Mouse (Mus musculus) right cerebral cortex, postnatal 10 days (tissue): Measurements from ENCODE around the gene Ctc1.
"Not testable (repeated sequence)": the region's sequence is repeated elsewhere in the genome, so short reads cannot be mapped to it uniquely, and the experiment has no call there.

Source experiments
- DNase-seq, 2 experiments: peaks; one replicate each; pipeline ENCODE4 v3.0.0; 2021; ENCODE audit warnings: low spot score in 2 of 2

Gene Ctc1

DNA sequence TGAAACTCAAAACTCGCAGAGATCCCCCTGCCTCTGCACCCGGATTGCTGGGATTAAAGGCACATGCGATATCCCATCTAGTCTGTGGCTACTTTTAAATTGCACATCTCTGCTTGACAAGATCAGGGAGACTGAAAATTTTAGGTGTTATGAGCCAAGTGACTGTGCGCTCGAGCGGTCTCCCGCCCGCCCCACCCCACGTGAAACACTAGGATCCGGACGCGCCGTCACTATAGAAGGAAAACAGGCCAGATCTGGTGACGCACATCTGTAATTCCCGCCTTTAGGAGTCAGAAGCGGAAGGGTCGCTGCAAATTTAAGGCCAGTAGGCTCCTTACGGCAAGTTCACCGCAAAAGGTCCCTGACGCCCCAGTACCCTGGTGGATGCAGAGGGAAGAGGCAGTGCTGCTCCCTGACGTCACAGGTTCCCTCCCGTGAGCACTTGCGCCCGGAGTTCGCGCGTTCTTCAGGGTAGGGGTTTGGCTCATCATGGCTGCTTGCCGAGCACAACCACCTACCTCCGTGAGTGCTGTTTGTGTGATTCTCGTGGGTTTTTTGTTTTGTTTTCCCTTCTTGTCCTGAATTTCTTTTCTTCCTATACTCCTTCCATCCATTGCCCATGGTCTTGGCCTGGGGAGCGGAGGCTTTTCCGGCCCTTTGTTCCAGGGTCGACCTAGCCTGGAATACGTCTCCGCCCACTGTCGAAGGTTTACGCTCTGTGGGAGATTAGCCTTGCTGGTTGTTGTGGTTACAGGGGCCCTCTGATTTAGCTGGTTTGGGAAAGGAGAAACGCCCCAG, at the start of gene Ctc1:
Ctc1 (plus strand) TSS at position 268 of the 798 bp plus-strand sequence.
- peak; percentile 94 to 95 for DNase-seq

DNA sequence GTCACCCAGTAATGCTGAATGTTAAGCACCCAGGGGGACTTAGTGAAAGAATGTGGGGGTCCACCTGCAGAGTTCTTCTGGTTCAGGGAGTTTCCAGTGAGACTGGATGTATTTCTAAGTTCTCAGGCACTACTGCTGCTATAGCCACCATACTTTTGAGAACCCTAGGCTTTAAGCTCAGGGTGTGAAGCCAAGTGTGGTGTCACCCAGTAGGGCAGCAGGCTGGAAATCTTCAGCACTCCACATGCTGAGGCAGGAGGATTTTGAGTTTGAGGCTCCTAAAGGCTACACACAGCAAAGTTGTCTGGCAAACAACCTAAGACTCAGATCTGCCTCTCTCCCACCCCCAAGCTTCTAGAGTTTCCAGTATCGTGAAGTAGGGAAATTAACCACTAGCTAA, 49.2 kb upstream of the Ctc1 start:
- no peak for DNase-seq

DNA sequence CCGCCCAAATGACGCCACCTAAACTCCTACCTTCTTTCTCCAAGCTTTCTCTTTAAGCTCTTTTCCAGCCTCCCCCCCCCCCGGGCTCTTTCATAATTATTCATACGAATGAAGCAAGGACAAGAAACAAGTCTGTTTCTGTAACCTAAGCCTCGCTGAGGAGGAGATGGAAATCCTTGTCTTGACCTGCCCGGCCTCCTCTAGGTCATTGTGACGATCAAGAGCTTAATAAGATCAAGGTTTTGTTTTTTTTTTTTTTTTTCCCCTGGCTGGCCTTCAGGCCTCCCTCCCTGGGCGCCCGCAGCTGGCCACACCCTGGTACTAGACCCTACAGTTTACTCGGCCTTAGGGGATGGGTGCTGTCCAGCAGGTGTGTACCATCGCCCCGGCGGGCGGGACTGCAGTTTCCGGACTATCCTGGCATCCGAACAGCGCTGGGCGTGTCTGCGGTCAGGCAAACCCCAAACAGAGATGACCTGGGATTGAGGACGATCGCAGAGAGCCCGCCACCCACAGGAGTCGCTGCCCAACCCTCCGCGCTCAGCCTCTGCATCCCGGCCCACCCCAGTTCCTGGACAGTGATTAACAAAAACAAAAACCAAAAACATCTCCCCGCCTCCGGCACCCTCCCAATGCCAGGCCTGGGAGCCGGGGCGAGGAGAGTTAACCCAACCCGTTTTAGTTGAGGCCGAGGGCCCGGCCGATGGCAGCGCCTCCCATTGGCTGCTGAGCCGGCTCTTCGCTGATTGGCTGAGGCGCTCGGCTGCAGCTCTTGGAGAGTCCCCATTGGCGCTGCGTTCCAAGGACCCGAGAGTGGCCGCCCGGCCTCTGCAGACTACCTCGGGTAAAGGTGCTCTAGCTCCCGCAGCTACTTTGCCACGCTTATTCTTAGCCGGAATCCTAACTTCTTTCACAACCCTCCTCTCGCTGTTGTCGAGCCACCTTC, 48.1 kb upstream of the Ctc1 start, which contains the start of gene Slc25a35:
Slc25a35 (plus strand) TSS at position 795 of the 946 bp plus-strand sequence.
- peak; percentile 95 to 96 for DNase-seq

DNA sequence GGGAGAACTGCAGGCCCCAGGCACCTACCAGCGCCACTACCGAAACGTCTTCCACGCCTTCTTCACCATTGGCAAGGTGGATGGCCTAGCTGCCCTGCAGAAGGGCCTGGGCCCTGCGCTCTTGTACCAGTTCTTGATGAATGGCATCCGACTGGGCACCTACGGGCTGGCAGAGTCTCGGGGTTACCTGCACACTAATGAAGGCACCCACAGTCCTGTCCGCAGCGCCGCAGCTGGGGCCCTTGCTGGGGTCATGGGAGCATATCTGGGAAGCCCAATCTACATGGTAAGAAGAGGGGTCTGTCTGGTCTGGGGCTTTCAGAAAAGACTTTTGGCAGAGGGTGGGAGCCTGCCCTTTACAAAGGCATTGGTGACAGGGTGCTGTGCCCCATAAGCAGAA, 47.0 kb upstream of the Ctc1 start:
- no peak for DNase-seq

DNA sequence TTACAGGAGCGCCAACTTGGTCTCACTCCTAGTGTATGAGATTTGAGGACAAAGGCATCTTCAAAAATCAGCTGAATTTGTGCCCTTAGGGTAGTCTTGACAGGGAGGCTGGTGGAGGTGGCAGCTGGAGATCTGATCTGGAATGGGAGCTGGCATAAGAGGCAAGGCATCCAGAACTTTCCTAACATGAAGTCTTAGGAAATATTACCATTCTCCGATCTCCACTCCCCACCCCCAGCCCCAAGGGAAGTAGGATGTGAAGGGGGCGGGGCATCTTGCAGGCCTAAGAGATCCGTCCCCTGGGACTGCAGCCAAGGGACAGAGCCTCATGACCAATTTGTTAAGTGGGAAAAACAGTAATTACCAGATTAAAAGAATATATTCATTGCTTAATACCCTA, 45.5 kb upstream of the Ctc1 start:
- no peak for DNase-seq

DNA sequence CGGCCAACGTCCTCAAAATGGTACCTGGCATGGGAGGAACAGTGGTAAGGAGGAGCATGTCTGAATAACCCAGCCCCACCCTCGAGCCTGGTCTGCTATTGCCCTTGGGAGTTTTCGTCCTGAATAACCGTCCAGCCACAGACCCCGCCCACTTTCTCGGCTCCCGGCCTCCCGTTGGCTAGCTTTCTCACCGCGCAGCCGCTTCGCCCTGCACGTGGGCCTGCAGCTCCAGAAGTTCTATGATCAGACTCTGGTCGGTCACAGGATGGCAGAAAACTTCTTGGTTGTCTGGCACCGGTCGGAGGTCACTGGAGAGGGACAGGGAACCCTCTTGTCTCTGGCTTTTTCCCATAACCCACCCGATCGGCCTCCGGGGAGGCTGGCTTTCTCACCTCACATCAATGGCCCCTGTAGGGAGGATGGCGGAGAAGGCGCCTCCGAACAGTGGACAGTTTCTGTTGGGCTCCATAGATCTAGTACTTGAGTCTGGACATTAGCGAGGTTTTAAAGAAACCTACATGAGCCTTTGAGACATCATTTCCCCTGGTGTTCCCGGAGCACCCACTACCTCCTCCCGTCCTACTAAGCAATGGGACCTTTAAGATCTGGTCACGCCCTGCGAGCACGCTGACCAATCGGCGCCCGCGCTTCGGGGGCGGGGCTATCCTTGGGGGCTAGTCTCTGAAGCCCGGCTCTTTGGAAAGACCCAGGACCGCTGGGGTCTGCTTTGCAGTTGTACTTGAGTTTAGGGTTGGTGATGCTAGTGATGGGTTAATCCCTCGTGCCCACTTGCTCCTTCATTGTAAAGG, 42.3 kb upstream of the Ctc1 start:
- DNase-seq, result peak; percentile 88 to 89

DNA sequence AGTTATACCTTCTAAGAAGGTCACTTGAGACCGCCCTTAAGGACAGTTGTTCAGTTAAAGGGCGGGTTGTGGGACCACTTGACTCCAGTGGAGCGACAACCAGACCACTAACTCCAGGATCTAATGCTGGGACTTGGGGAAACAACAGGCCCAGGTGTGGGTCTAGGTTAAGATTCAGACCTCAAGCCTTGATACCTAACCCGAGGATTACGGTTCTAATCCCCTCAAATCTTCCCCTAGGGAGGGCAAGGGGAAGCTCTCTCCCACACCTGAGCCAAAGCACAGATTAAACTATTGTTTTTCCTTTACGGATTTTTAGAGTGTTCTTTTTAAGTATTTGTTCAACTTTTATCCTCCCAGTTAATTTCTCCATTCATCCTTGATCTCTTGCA, 41.7 kb upstream of the Ctc1 start:
- no peak for DNase-seq

DNA sequence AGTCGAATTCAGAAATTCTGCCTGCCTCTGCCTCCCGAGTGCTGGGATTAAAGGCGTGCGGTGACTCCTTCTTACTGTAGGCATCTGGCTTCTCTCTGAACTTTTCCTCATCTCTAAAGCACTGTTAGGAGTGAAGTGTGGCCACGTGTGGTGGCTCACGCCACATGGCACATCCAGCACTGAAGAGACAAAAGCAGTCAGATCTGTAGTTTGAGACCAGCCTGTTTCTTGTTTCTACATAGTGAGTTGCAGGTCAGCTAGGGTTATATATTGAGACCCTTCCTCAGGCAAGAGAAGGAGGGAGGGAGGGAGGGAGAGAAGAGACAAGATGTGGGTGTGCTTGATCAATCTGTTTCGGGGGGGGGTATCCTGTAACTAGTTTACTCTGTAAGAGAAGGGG, 40.6 kb upstream of the Ctc1 start, which contains the start of gene Rangrf:
Rangrf (minus strand) TSS at position 101 of the 400 bp plus-strand sequence.
- DNase-seq, result no peak

DNA sequence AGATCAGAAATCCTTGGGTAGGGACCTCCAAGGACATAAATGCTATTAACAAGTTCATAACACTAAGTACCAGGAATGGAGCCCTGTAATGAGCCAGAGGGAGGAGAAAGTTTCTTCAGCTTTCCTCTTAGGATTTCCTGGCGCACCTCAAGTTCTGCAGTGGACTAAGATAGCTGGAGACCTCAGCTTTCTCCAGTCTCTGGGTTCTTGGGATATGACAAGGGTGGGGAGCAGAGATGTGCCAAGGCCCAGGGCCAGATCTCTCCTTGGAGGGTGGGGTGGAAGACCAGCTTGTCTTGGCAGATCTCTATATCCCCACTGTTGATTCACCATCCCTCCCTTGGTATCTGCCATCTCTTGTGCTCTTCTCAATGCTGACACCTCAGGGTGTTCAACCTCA, 40.1 kb upstream of the Ctc1 start:
- no peak for DNase-seq

DNA sequence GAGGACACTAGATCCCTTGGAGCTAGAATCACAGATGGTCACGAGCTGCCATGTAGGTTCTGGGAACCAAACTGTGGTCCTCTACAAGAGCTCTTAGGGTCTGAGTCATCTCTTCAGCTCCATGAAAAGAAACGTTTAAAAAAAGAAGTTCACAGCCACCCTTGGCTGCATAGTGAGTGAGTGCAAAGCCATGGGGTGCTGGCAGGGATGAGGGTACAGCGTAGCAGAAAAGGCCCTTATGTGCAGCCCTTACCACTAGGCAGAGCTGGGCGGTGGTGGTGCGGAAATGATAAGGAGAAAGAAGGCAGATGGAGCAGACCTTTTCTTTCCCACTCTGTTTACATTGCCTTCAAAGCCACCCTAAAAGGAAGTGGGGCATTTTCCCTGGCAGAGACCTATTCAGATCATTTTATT, 36.4 kb upstream of the Ctc1 start:
- no peak for DNase-seq

DNA sequence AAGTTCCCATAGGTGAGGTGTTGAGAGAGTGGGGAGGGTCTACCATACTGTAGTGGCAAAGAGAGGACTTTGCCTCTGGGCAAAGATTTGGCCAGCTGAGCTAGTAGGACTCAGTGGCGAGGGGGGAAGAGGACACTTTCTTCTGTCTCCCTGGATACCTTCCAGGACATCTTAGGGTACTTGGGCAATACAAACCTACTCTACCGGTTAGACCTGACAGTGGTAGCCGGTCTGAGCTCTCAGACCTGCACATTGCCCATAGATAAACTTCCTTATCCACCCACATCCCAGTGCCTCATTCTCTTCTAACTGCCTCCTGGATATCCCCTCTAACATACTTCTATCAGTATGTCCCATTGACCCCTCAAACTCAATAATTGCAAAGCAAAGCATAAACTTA, 34.8 kb upstream of the Ctc1 start:
- DNase-seq, result no peak

DNA sequence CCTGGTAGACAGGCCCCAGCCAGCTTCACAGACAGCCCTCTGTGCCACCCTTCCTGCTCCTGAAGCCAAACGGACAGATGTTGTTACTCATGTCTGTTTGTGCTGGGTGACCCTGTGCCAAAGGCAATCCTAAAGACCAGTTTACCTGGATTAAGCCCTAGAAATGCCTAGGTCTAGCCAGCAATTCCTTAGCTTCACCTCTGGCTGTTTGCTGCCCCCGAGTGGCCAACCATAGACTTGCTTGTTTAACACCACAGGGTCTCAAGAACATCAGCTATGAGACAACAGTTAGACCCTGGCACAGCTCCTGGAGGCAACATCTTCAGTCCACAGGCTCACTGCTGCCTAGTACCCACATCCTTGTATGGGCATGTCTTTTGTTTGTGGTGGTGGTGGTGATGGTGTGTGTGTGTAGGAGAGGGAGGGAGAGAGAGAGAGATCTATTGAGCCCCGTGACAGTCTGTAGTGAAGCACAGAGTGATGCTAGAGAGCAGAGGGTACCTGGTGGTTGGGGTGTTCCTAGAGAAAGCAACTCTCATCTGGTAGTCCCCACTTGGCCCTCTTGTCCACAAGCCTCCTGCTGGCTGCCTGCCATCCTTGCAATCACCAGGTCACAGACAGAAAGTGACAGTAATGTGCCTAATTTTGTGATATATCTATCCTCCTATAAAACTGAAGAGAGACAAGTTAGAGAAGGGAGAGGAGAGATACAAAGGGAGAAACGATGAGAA, 32.9 kb upstream of the Ctc1 start:
- peak; percentile 72 to 85 for DNase-seq

DNA sequence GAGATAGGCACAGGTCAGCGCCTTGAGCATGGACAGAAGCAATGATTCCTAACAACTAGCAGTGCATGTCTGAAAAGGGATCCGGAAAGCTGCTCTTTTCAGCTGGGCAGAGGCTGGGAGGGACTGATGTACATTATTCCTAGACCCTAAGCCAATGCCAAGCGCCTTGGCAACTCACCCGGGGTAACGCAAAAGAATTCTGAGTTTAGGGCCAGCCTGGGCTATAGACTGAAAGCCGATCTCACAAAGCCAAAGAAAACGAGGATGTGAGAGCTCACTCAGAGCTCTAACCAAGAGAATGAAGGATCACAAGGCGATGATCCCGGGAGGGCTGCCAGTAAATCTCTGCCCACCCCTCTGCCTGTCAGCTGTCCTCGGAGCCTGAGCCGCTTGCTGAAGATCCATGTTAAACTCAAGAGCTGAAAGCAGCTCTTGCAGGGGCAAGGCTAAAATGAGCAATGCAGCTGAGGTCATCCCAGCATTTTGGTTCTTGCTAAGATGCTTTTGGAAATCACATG, 28.3 kb upstream of the Ctc1 start:
- no peak for DNase-seq

DNA sequence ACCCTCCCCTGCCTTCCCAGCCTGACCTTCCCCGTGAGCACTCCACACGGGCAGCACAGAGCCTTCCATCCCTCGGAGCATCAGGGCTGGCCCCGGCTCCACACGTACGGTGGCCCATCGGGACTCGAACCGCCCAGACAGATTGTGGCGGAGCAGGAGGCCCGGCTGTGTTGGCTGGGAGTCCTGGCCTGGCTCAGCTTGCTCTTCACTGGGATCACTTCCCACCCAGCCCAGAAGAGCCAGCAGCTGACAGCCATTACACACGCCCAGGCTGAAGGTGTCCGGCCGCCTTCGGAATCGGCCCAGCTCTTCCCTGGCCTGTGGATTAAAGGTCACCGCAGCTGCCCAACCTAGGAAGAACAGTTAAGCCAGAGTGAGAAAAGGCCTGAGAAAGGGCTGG, 27.4 kb upstream of the Ctc1 start:
- DNase-seq, result no peak

DNA sequence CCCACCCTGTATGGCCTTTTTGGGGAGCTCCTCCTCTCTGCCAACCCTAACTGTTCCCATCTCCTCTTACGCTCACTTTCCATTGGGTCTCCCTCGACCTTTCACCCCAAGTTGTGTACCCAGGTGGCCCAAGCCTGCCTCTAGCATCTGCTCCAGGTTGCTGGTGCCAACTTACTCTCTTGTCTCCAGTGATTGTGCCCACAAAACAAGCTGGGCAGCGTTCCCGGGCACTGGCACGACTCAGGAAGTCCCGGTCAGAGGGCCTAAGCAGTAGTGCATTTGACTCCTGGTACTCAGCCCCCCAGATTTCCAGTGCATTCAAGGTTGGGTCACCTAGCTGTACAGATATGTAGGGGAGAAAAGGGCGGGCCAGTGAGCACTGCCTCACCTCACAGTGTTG, 22.6 kb upstream of the Ctc1 start:
- no peak for DNase-seq

DNA sequence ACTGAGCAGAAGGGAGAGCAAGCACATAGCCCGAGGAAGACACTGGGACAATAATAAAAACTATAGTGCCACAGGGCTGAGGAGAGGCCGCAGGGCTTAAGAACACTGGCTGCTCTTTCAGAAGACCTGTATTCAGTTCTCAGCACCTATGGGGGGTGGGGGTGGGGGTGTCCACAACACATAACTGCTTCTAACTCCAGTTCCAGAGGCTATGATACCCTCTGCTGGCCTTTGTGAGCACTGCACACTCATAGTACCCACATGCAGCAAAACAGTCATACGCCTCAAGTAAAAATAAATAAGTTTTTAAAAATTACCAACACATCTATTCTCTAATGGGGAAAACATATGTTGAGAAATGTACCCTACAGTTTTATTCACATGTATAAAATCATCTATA, 21.3 kb upstream of the Ctc1 start:
- no peak for DNase-seq

DNA sequence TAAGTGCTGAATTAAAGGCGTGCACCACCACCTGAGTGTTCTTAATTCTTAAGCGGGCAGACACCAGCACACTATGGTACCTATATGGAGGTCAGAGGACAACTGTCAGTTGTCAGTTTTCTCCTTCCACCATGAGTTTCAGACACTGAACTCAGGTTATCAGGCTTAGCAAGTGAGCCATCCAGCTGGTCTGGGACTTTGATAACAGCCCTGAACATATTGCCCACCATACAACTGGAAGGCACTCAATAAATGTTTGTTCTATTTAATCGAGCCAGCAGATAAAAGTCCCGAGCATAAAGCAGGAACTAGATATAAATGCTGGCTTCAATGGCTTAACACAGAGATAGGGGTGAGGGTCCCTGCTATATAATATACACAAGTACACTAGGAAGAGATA, 18.6 kb upstream of the Ctc1 start:
- DNase-seq, result no peak

DNA sequence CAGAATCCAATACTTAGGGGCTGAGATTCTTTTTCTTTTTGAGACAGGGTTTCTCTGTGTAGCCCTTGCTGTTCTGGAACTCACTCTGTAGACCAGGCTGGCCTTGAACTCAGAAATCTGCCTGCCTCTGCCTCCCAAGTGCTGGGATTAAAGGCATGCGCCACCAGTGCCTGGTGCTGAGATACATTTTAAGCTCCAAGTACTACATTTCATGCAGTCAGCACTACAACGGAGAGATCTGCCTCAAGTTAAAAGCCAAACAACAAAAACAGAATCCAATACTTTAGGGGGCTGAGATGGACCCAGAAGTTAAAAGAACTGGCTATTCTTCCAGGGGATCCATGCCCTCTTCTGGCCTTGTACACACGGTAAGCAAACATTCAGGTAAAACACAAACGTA, 12.9 kb upstream of the Ctc1 start:
- DNase-seq, result not testable (repeated sequence)

DNA sequence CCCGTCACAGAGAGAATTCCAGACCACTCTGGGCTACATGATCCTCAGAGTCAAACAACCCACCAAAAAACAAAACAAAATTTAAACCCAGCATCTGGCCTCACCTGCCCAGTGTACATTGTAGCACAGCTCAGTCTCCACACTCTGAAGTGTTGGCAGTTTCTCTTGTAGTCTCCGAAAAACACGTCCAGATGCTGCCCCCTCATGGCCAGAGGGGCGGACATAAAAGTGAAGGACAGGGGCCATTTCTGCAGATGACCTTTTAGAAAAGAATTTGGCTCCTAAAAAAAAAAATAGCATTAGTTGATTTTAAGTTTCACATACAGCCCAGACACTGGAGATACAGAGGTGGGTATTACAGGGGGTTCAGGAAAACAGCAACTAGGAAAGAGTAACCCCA, 12.1 kb upstream of the Ctc1 start:
- DNase-seq, result no peak

DNA sequence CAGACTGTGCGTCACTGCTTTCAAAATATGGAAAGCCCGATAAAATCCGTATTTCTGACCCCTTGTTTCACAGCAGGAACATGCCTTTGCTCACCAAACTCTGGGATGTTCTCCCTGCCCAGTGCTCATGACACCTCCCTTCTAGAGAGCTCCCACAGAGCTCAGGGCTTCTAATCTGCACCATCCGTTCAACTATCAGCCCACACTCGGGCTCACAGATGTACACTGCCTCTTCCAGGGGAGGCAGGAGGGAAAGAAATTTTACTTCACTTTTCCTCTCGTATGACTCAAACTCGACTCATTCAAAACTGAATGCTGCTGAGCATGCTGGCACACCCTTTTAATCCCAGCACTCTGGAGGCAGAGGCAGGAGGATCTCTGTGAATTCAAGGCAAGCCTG, 10.5 kb upstream of the Ctc1 start:
- DNase-seq, result no peak

DNA sequence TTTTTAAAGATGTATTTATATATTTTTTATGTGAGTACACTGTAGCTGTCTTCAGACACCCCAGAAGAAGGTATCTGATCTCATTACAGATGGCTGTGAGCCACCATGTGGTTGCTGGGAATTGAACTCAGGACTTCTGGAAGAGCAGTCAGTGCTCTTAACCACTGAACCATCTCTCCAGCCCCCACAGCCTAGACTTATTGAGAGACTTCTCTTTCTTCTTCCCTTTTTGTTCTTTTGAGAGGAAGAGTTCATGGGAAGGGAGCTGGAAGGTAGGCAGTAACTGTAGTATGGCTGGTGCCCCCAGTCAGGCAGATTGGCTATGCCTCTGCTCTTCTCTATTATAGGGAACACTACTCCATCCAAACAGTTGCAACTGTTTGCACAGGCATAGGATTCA, 9.1 kb upstream of the Ctc1 start:
- not testable (repeated sequence) for DNase-seq
